Mouse (Mus musculus) neural tube, embryonic 11.5 days (tissue): ENCODE measurements around the gene Apmap. TPM values are rescaled to one million over a fixed set of nuclear protein-coding genes. Genes with fewer than 3 reads are reported as not detected.

Source experiments
- ATAC-seq: fragments of 200-750 bp; cut with Nextera tagmentation; 2 replicates; pipeline ENCODE4 v1.8.0; 2017; ENCODE audit warnings: moderate number of reproducible peaks, mild to moderate bottlenecking, moderate TSS enrichment, moderate library complexity; ENCODE audit not compliant: insufficient read depth, low FRiP score, low TSS enrichment
- DNase-seq: peaks from one replicate; pipeline ENCODE4 v3.0.0-alpha.2; 2015; ENCODE audit warnings: low spot score
- H3K27ac ChIP-seq: fragments of 300-500 bp; sonication (generic); 2 replicates; pipeline ENCODE4 v1.5.1; 2014; ENCODE audit warnings: low read depth, mild to moderate bottlenecking, low read length
- H3K27me3 ChIP-seq: fragments of 300-500 bp; sonication (generic); 2 replicates; pipeline ENCODE4 v1.6.1; 2014; ENCODE audit warnings: mild to moderate bottlenecking, low read length, mixed read lengths; ENCODE audit not compliant: control insufficient read depth, insufficient read depth
- H3K36me3 ChIP-seq: fragments of 300-500 bp; sonication (generic); 2 replicates; pipeline ENCODE4 v1.6.1; 2014; ENCODE audit warnings: mild to moderate bottlenecking, low read length, moderate library complexity, mixed read lengths; ENCODE audit not compliant: control insufficient read depth, insufficient read depth
- H3K4me1 ChIP-seq: fragments of 300-500 bp; sonication (generic); 2 replicates; pipeline ENCODE4 v1.6.1; 2014; ENCODE audit warnings: low read length, mixed read lengths; ENCODE audit not compliant: control insufficient read depth, insufficient read depth
- H3K4me2 ChIP-seq: fragments of 300-500 bp; sonication (generic); 2 replicates; pipeline ENCODE4 v1.6.1; 2014; ENCODE audit warnings: low read depth, mild to moderate bottlenecking, moderate library complexity
- H3K4me3 ChIP-seq: fragments of 300-500 bp; sonication (generic); 2 replicates; pipeline ENCODE4 v1.5.1; 2014; ENCODE audit warnings: low read depth, low read length
- H3K9ac ChIP-seq: fragments of 300-500 bp; sonication (generic); 2 replicates; pipeline ENCODE4 v1.6.1; 2014; ENCODE audit warnings: mild to moderate bottlenecking, low read length
- H3K9me3 ChIP-seq: fragments of 300-500 bp; sonication (generic); 2 replicates; pipeline ENCODE4 v1.6.1; 2016; ENCODE audit warnings: low read length; ENCODE audit not compliant: control insufficient read depth
- WGBS: fragments of 180-500 bp; shearing (Covaris S2); extraction: QIAGEN DNeasy Blood & Tissue Kit; methylation state at CpG from one replicate; pipeline ENCODE4 v1.1.7; 2014; 5-methylcytosine and 5-hydroxymethylcytosine counted together
- polyA plus RNA-seq: library from polyadenylated mRNA; unstranded; fragments of >200 nt; fragmentation: Nextera tagmentation; extraction: Ambion mirVana; gene quantifications from 2 replicates; pipeline ENCODE4 v1.2.1, GENCODE M21; 2014

Apmap gene
- polyA plus RNA-seq, 1 experiment from 2014 or later, result 41.2 TPM

DNA sequence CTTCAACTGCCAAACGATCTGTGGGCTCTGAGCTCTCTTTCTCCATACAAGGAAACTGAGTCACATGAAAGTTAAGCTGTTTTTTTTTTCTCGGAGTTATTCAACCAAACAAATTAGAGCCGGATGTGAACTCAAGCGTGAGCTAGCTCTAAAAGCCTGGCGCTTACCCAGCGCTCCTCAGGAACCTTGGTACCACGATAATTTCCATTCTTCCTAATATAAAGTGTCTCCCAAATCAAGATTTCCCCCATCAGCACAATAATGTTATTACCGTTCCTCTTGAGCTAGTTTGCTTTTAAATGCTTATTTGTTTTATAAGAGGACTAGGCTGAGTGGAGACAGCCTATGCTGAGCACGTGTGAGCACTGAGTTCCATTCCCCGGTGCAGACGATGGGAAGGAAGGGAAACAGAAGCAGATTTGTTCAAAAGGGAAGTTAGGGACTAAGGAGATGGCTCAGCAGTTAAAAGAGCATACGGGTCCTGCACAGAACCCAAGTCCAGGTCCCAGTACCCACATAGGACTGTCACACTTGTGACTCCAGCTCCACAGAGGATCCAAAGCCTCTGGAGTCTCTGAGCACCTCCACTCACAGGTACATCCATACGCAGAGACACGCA lies 39.4 kb upstream of the Apmap start:
- 85% methylated on average over 14 of the region's 14 CpGs for WGBS
- H3K4me1 ChIP-seq, result peaks cover 20% of the 10 kb centered on the region

DNA sequence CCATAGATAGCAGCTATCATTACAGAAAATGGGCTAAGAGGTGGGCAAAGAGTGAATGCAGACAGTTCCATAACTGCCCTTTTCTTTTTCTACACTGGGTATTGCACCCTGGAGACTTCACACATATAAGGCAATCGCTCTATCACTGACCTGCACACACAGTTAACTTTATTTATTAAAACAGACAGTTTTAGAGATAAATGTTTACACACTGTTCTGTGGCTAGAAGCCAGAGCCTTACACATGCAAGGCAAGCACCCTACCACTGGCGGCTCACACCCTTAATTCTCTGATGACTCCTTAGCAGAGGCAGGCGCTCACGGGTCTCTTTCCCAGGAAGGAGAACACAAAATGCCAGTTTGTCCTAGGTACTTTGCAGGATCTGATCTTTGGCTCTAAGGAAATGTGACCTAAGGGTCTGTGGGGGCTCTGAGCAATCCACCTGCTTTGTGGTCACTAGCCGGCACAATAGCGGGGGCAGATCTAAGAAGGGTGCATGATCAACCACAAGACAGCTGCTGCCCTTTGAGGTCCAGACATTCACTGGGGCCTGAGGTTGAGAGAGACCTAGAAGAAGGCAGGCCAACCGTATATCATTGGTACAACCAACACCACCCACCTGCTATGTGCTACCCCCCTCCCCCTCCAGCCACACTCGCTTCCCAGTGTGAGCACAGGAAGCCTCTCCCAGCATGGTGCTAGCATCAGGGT lies 38.2 kb upstream of the Apmap start:
- peaks cover 20% of the 10 kb centered on the region for H3K4me1 ChIP-seq
- 80% methylated on average over 8 of the region's 8 CpGs for WGBS
- no peak overlapping the region for H3K27ac ChIP-seq
- no peak overlapping the region for H3K4me3 ChIP-seq
- no peaks in the 10 kb centered on the region for H3K27me3 ChIP-seq
- H3K9me3 ChIP-seq, result no peaks in the 10 kb centered on the region
- no peak for DNase-seq
- no peaks in the 10 kb centered on the region for H3K36me3 ChIP-seq
- ATAC-seq, result no peak
- no peak overlapping the region for H3K4me2 ChIP-seq
- H3K9ac ChIP-seq, result no peak overlapping the region

More for the DNA sequence above, 39.4 kb upstream of the Apmap start:
- Histone ChIP-seq H3K27ac (no peak overlapping the region), H3K4me2 (no peak overlapping the region), H3K9me3 (no peaks in the 10 kb centered on the region), H3K36me3 (no peaks in the 10 kb centered on the region), H3K27me3 (no peaks in the 10 kb centered on the region), H3K4me3 (no peak overlapping the region), H3K9ac (no peak overlapping the region)
- DNase-seq, result peak; percentile 8
- ATAC-seq, result no peak

DNA sequence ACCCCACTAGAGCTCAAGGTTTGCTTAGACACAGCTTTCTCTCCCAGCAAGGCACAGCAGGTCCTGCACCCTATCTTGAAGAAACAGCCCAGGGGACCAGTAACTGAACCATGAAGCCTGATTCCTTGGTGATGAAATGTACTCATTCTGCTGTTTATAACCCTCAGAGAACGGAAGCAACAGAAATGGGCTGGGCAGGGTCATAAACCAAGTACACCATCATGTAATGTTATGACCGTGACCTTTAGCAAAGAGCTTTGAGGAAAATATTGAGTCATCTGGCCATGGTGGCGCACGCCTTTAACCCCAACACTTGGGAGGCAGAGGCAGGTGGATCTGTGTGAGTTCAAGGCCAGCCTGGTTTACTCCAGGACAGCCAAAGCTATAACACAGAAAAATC lies 36.9 kb upstream of the Apmap start:
- Histone ChIP-seq H3K9ac (no peak overlapping the region), H3K27me3 (no peaks in the 10 kb centered on the region), H3K27ac (peak overlapping the region; percentile 95), H3K9me3 (no peaks in the 10 kb centered on the region), H3K36me3 (no peaks in the 10 kb centered on the region), H3K4me1 (peaks cover 9% of the 10 kb centered on the region), H3K4me2 (no peak overlapping the region), H3K4me3 (no peak overlapping the region)
- WGBS, result 88% methylated on average over 4 of the region's 4 CpGs
- DNase-seq (no peak), ATAC-seq (no peak)

DNA sequence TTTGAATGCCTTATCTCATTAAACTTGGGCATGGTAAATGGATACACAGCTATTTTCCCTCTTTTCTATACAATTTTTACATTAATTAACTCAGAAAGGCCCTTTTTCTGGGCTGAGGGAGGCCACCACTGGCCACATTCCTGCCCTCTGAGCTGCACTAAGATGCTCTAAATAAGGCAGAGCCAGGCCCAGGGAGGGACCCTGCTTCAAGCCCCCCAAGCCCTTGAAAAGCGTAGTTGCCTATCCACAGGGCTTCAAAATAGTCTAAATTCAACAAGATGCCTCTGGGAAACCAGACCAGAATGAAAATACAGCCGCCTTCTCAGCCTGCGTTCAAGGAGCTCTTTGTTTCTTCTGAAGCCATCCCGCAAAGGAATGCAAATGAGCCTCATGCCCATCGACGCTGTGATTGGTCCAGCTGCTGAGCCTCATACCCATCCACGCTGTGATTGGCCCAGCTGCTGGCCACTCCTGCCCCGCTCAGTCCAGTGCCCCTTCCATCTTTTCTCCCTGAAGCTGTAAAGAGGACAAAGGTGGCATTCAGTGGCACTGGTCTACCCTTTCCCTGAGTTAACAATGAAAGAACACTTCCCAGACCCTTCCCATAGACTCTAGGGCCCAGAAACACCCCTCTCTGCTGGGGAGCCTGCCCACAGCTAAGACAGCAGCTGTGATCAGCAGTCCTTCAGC lies 35.5 kb upstream of the Apmap start:
- DNase-seq, result peak; percentile 82
- H3K4me1 ChIP-seq, result peaks cover 3% of the 10 kb centered on the region; the same call in 1 of the 2 replicates

DNA sequence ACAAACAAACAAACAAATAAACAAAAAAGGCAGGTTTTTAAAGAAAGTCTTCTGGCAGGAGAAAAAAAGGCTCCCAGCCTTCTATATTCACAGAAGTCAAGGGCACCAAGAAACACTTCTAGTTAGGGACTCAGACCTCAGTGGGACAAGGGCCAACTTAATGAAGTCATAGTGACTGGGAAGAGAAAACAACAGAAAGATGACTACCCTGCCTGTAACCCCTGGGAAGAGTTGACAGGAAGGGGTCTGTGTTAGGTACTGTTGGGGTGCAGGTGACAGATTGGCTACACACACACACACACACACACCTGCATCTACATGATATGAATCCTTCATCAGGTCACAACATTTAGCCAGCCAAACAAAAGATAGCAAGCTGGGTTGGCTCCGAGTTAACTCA lies 34.8 kb upstream of the Apmap start:
- WGBS, result 79% methylated on average over 1 of the region's 1 CpGs
- Histone ChIP-seq H3K4me1 (peaks cover 3% of the 10 kb centered on the region; the same call in 1 of the 2 replicates), H3K4me2 (no peak overlapping the region), H3K9me3 (no peaks in the 10 kb centered on the region), H3K27me3 (no peaks in the 10 kb centered on the region), H3K9ac (no peak overlapping the region), H3K4me3 (no peak overlapping the region), H3K36me3 (no peaks in the 10 kb centered on the region), H3K27ac (peak overlapping the region; percentile 95)
- no peak for DNase-seq
- ATAC-seq, result no peak

More for the DNA sequence above, 35.5 kb upstream of the Apmap start:
- peak; percentile 99 for ATAC-seq
- Histone ChIP-seq H3K36me3 (no peaks in the 10 kb centered on the region), H3K27me3 (no peaks in the 10 kb centered on the region), H3K4me2 (no peak overlapping the region), H3K4me3 (no peak overlapping the region), H3K27ac (peak overlapping the region; percentile 95), H3K9ac (no peak overlapping the region), H3K9me3 (no peaks in the 10 kb centered on the region)
- 49% methylated on average over 8 of the region's 8 CpGs for WGBS

DNA sequence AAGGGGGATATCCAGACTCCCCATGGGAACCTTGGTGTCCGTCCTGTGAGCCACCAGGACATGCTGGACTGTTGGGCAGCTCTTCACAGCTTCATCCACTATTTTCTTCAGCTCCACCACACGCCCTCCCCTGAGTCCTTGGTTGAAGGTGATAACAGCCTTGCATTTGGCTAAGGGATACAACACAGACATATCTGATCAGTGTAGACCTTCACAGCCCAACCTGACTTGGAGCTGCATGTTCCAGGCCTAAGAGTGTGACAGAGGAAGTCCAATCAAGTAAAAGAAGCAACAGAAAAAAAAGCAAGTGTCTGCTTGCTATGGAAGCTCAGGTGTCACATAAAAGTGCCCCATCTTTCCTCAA lies 30.0 kb upstream of the Apmap start:
- Histone ChIP-seq H3K9me3 (no peaks in the 10 kb centered on the region), H3K9ac (no peak overlapping the region), H3K27me3 (no peaks in the 10 kb centered on the region), H3K4me3 (no peak overlapping the region), H3K4me2 (no peak overlapping the region), H3K4me1 (peaks cover 4% of the 10 kb centered on the region; the same call in 1 of the 2 replicates), H3K36me3 (no peaks in the 10 kb centered on the region), H3K27ac (no peak overlapping the region)
- peak; percentile 14; the same call in 1 of the 2 replicates for ATAC-seq
- no peak for DNase-seq
- WGBS, result 48% methylated on average over 2 of the region's 2 CpGs

DNA sequence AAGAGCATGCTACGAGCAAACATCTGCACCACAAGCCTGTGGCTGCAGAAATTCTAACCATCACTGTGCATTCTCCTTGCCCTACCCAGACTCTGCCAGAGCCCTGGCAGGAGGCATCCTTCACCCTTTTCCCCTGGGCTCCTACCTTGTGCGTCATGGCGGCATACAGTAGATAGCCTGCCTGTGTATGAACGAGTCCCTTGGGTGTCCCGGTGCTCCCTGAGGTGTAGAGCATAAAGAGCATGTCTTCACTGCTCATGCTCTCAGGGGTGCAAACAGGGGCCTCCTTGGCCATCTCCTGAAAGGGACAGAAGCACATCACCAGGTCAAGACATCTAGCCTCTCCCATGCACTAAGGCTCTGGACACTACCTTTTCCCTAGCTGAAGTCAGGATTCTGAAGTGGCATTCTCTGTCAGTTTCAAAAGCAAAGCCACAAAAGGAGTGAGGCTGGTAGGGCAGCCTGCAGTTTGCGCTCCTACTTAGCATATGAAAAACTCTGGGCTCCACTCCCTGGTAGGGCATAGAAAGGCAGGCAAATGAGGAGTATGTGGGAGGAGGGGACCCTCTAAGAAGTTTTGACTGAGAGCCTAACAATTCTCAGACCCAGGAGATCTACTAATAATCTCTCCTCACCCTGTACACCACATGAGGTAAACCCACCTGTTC lies 29.5 kb upstream of the Apmap start:
- 0 out of 2 replicates have a peak overlapping the region, but pooled peaks have one; percentile 27 for H3K27ac ChIP-seq
- ATAC-seq (peak; percentile 77), DNase-seq (no peak)
- no peaks in the 10 kb centered on the region for H3K36me3 ChIP-seq
- H3K27me3 ChIP-seq, result no peaks in the 10 kb centered on the region
- peak overlapping the region; percentile 23; the same call in 1 of the 2 replicates for H3K9ac ChIP-seq
- H3K9me3 ChIP-seq, result no peaks in the 10 kb centered on the region
- no peak overlapping the region for H3K4me3 ChIP-seq
- H3K4me1 ChIP-seq, result peaks cover 4% of the 10 kb centered on the region; the same call in 1 of the 2 replicates
- no peak overlapping the region for H3K4me2 ChIP-seq
- 57% methylated on average over 6 of the region's 6 CpGs for WGBS

DNA sequence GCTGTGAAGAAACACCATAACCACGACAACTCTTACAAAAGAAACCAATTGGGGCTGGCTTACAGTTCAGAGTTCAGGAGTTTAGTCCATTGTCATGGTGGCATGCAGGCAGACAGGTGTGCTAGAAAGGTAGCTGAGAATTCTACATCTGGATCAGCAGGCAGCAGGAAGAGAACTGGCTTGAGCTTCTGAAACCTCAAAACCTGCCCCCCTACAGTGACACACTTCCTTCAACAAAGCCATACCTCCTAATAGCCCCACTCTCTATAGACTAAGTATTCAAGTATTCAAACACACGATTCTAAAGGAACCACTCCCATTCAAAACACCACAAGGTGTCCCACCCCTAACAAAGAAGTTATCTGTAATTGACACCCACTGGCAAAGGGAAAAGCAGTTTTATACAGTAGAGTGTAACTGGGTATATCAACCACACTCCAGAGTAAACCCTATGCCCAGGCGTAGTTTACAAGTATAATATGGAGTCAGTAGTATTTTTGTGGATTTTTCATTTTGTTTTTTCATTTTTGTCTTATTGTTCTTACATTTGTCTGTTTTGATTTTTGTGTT lies 27.6 kb upstream of the Apmap start:
- 70% methylated on average over 3 of the region's 3 CpGs for WGBS
- H3K4me2 ChIP-seq, result no peak overlapping the region
- H3K4me3 ChIP-seq, result no peak overlapping the region
- no peaks in the 10 kb centered on the region for H3K9me3 ChIP-seq
- H3K36me3 ChIP-seq, result no peaks in the 10 kb centered on the region
- H3K9ac ChIP-seq, result no peak overlapping the region
- H3K4me1 ChIP-seq, result peaks cover 4% of the 10 kb centered on the region; the same call in 1 of the 2 replicates
- no peak overlapping the region for H3K27ac ChIP-seq
- ATAC-seq, result no peak
- no peak for DNase-seq
- no peaks in the 10 kb centered on the region for H3K27me3 ChIP-seq
